Comparison of ENCODE assay signal across 32 mouse cellular contexts in the genomic region with DNA sequence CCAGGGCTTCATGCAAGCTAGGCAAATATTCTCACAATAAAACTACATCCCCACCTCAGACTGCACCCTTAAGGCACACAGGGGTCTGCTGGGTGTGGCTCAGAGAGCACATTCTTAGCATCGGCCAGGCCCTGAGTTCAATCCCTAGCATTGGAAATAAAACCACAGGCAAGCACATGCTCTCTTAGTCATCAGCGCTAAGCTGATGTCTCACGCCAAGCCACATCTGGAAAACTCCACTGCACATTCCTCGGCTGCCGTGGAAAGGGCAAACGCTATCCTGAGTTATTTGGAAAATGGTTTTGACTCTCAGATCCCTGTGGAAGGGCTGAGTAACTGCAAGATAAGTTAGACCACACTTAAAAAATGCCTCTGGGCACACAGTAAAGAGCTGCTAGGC. TPM values are rescaled to one million over a fixed set of nuclear protein-coding genes. Genes with fewer than 3 reads are reported as not detected.
DNase-seq lines count a peak whose midpoint lies in the region; ATAC-seq and TF ChIP-seq lines count a peak whose summit lies in the region.
"Had no signal": no experiment of that assay in that cellular context is flagged by ENCODE, and none has a peak within 500 bp of the region (broad histone marks: within the 10 kb centered on the region; RNA-seq: fewer than 3 reads in every experiment).

No protein-coding gene starts in this region.

- no peak for ATAC-seq in embryonic facial prominence, embryonic 11.5 days (replicated peaks; ENCODE audit: insufficient number of reproducible peaks, low FRiP score, low TSS enrichment, low read depth)
- peak; percentile 69; the same call in 1 of the 2 replicates for ATAC-seq in embryonic facial prominence, embryonic 15.5 days (ENCODE audit: insufficient number of reproducible peaks, low FRiP score, low TSS enrichment, low read depth)
- ATAC-seq in erythroblast, adult 5-6 weeks (replicated peaks; ENCODE audit: low FRiP score, poor library complexity, severe bottlenecking) = no peak
- ATAC-seq: inflammation-experienced regulatory T-cells, adult 6 months; midbrain, embryonic 15.5 days had no signal

- H3K27ac ChIP-seq in embryonic facial prominence, embryonic 11.5 days (replicated peaks; ENCODE audit: low read depth, low read length) = no peak overlapping the region
- H3K27ac ChIP-seq in embryonic facial prominence, embryonic 10.5 days (replicated peaks) = no peak overlapping the region
- no peak overlapping the region for H3K27ac ChIP-seq in embryonic facial prominence, embryonic 15.5 days (replicated peaks)
- H3K27ac ChIP-seq: heart, embryonic 13.5 days; hindbrain, embryonic 13.5 days; liver, embryonic 14.5 days; midbrain, embryonic 15.5 days; stomach, embryonic 15.5 days had no signal

- no peak for TF ChIP-seq POLR2A in myocyte (IDR thresholded peaks at IDR 0.05; ENCODE audit: insufficient read length, low read depth)

- WGBS in embryonic facial prominence, embryonic 11.5 days = 59% methylated on average over 6 of the region's 6 CpGs
- WGBS in embryonic facial prominence, embryonic 10.5 days = 66% methylated on average over 6 of the region's 6 CpGs
- whole genome bisulfite sequencing in embryonic facial prominence, embryonic 15.5 days = 17% methylated on average over 6 of the region's 6 CpGs

- H3K36me3 ChIP-seq in embryonic facial prominence, embryonic 11.5 days (replicated peaks; ENCODE audit: control insufficient read depth, insufficient read depth, low read depth, low read length) = no peaks in the 10 kb centered on the region
- no peaks in the 10 kb centered on the region for H3K36me3 ChIP-seq in embryonic facial prominence, embryonic 10.5 days (replicated peaks)
- H3K36me3 ChIP-seq in C2C12 (ENCODE audit: control insufficient read depth, insufficient read depth) (no peaks in the 10 kb centered on the region), myocyte (ENCODE audit: control insufficient read depth, insufficient read depth) (no peaks in the 10 kb centered on the region)
- H3K36me3 ChIP-seq in embryonic facial prominence, embryonic 15.5 days = no peaks in the 10 kb centered on the region
- H3K36me3 ChIP-seq: heart, embryonic 13.5 days; hindbrain, embryonic 13.5 days; midbrain, embryonic 15.5 days; stomach, embryonic 15.5 days had no signal

- H3K79me3 ChIP-seq in C2C12 (ENCODE audit: low read depth) = no peaks in the 10 kb centered on the region

- no peak overlapping the region for H3K9ac ChIP-seq in embryonic facial prominence, embryonic 11.5 days (replicated peaks; ENCODE audit: low read length)
- H3K9ac ChIP-seq in embryonic facial prominence, embryonic 15.5 days = no peak overlapping the region
- H3K9ac ChIP-seq: heart, embryonic 13.5 days; hindbrain, embryonic 13.5 days; liver, embryonic 14.5 days; midbrain, embryonic 15.5 days; stomach, embryonic 15.5 days had no signal

- no peaks in the 10 kb centered on the region for H3K27me3 ChIP-seq in embryonic facial prominence, embryonic 11.5 days (ENCODE audit: control insufficient read depth, insufficient read depth, low read length)
- peaks cover 4% of the 10 kb centered on the region; the same call in 1 of the 2 replicates for H3K27me3 ChIP-seq in embryonic facial prominence, embryonic 10.5 days (replicated peaks; ENCODE audit: low read depth, poor library complexity, severe bottlenecking)
- H3K27me3 ChIP-seq in C2C12 (ENCODE audit: control insufficient read depth, insufficient read depth, insufficient read length) (no peaks in the 10 kb centered on the region), myocyte (ENCODE audit: control insufficient read depth, insufficient read depth, insufficient read length) (no peaks in the 10 kb centered on the region)
- H3K27me3 ChIP-seq in embryonic facial prominence, embryonic 15.5 days = no peaks in the 10 kb centered on the region
- H3K27me3 ChIP-seq: hindbrain, embryonic 13.5 days; midbrain, embryonic 15.5 days; stomach, embryonic 15.5 days had no signal

- peak; percentile 51 for DNase-seq in embryonic facial prominence, embryonic 11.5 days (ENCODE audit: low spot score)
- DNase-seq in embryonic facial prominence, embryonic 10.5 days (ENCODE audit: low spot score) = no peak
- DNase-seq in thymus, postnatal 36 days = no peak
- DNase-seq in cerebellum, postnatal 4 days (ENCODE audit: low spot score in 2 of 2) = no peak
- DNase-seq: adrenal gland, postnatal 25 days; cerebellum, adult 11 months; cerebellum, postnatal 25 days; gastrocnemius, postnatal 14 days; heart, adult 18-20 months; kidney, adult 2 months; kidney, postnatal 25 days; left cerebral cortex, postnatal 4 days; right cerebral cortex, postnatal 25 days had no signal

- H3K9me3 ChIP-seq in embryonic facial prominence, embryonic 11.5 days (replicated peaks; ENCODE audit: control insufficient read depth, low read length) = no peaks in the 10 kb centered on the region
- no peaks in the 10 kb centered on the region for H3K9me3 ChIP-seq in embryonic facial prominence, embryonic 10.5 days
- no peaks in the 10 kb centered on the region for H3K9me3 ChIP-seq in embryonic facial prominence, embryonic 15.5 days (replicated peaks)
- H3K9me3 ChIP-seq: heart, embryonic 13.5 days; hindbrain, embryonic 13.5 days; midbrain, embryonic 15.5 days; stomach, embryonic 15.5 days had no signal

- no peak overlapping the region for H3ac ChIP-seq in C2C12 (ENCODE audit: control insufficient read depth, insufficient read length, low read depth)
- H3ac ChIP-seq in myocyte (ENCODE audit: control insufficient read depth, insufficient read length) = no peak overlapping the region

- no peak overlapping the region for H3K4me2 ChIP-seq in embryonic facial prominence, embryonic 11.5 days (ENCODE audit: low read depth, low read length)
- no peak overlapping the region for H3K4me2 ChIP-seq in embryonic facial prominence, embryonic 15.5 days (replicated peaks)
- H3K4me2 ChIP-seq in myocyte (ENCODE audit: low read depth) = peak overlapping the region; percentile 61
- H3K4me2 ChIP-seq: heart, embryonic 13.5 days; hindbrain, embryonic 13.5 days; midbrain, embryonic 15.5 days; stomach, embryonic 15.5 days had no signal

- H3K4me1 ChIP-seq in embryonic facial prominence, embryonic 11.5 days (ENCODE audit: control insufficient read depth, insufficient read depth, low read length) = no peaks in the 10 kb centered on the region
- H3K4me1 ChIP-seq in embryonic facial prominence, embryonic 10.5 days = peaks cover 25% of the 10 kb centered on the region
- H3K4me1 ChIP-seq in embryonic facial prominence, embryonic 15.5 days = peaks cover 12% of the 10 kb centered on the region
- H3K4me1 ChIP-seq: heart, embryonic 13.5 days; hindbrain, embryonic 13.5 days; megakaryocyte, embryonic 14.5 days; midbrain, embryonic 15.5 days; stomach, embryonic 15.5 days had no signal

- H3K4me3 ChIP-seq in embryonic facial prominence, embryonic 11.5 days (ENCODE audit: low read depth, low read length) = no peak overlapping the region
- H3K4me3 ChIP-seq in embryonic facial prominence, embryonic 10.5 days = no peak overlapping the region
- H3K4me3 ChIP-seq in C2C12 (ENCODE audit: insufficient read depth, poor library complexity, severe bottlenecking) (no peak overlapping the region), myocyte (no peak overlapping the region)
- no peak overlapping the region for H3K4me3 ChIP-seq in embryonic facial prominence, embryonic 15.5 days (replicated peaks)
- H3K4me3 ChIP-seq: heart, embryonic 13.5 days; hindbrain, embryonic 13.5 days; megakaryocyte, embryonic 14.5 days; midbrain, embryonic 15.5 days; stomach, embryonic 15.5 days had no signal

- H3K79me2 ChIP-seq in C2C12 (ENCODE audit: control insufficient read depth, insufficient read depth) = no peaks in the 10 kb centered on the region
- no peaks in the 10 kb centered on the region for H3K79me2 ChIP-seq in myocyte (ENCODE audit: control insufficient read depth, insufficient read depth)

- TF ChIP-seq CTCF in C2C12 (IDR thresholded peaks at IDR 0.05; ENCODE audit: control insufficient read depth, insufficient read depth, insufficient read length) = no peak

RNA-seq across cellular contexts. Expression of a gene that starts 25.1 kb away (rescaled TPM):
- polyA plus RNA-seq in embryonic facial prominence, embryonic 11.5 days (2014; fragmentation: Nextera tagmentation; extraction: Ambion mirVana) = not detected in 2 replicates
- not detected in 2 replicates for polyA plus RNA-seq in embryonic facial prominence, embryonic 10.5 days (2016; fragmentation: Nextera tagmentation; extraction: Ambion mirVana)
- 0.18 TPM for polyA plus RNA-seq in C2C12 (2012; fragmentation: generic; extraction: Trizol)
- not detected in 2 replicates for polyA plus RNA-seq in embryonic facial prominence, embryonic 15.5 days (2015; fragmentation: Nextera tagmentation; extraction: Ambion mirVana)
- polyA plus RNA-seq in myocyte (2012; fragmentation: generic; extraction: Trizol) = 0.02 TPM
- total RNA-seq in erythroblast, adult 5-6 weeks (2015; ENCODE audit: low replicate concordance) = not detected in 2 replicates
- total RNA-seq in erythroblast, adult 5-6 weeks (2017; ENCODE audit: low replicate concordance) = not detected in 2 replicates
- total RNA-seq: CH12.LX; gastrocnemius, postnatal 14 days; heart, adult 18-20 months; heart, postnatal 25 days; left cerebral cortex, adult 18-20 months; left cerebral cortex, postnatal 4 days; MEL; neutrophil, adult 5-6 weeks had no signal
- polyA plus RNA-seq: heart, embryonic 13.5 days; hindbrain, embryonic 13.5 days; inflammation-experienced regulatory T-cells, adult 6 months; liver, embryonic 14.5 days; lung, embryonic 16.5 days; midbrain, embryonic 15.5 days; stomach, embryonic 15.5 days; thymus, postnatal 0 days had no signal

RNA-seq across cellular contexts. Expression of a gene that starts 25.8 kb away (rescaled TPM):
- 0.24 and 0.66 TPM in 2 replicates for polyA plus RNA-seq in embryonic facial prominence, embryonic 11.5 days (2014; fragmentation: Nextera tagmentation; extraction: Ambion mirVana)
- 0.45 and 0.74 TPM in 2 replicates for polyA plus RNA-seq in embryonic facial prominence, embryonic 10.5 days (2016; fragmentation: Nextera tagmentation; extraction: Ambion mirVana)
- polyA plus RNA-seq in C2C12 (2012; fragmentation: generic; extraction: Trizol) = 0.68 TPM
- 3.3 and 7.3 TPM in 2 replicates for polyA plus RNA-seq in embryonic facial prominence, embryonic 15.5 days (2015; fragmentation: Nextera tagmentation; extraction: Ambion mirVana)
- 0.40 TPM for polyA plus RNA-seq in myocyte (2012; fragmentation: generic; extraction: Trizol)
- not detected in 2 replicates for total RNA-seq in erythroblast, adult 5-6 weeks (2015; ENCODE audit: low replicate concordance)
- total RNA-seq in erythroblast, adult 5-6 weeks (2017; ENCODE audit: low replicate concordance) = 0.09 and 0.14 TPM in 2 replicates
- total RNA-seq: neutrophil, adult 5-6 weeks had no signal
- polyA plus RNA-seq: liver, embryonic 14.5 days had no signal

RNA-seq across cellular contexts. Expression of a gene that starts 36.8 kb away (rescaled TPM):
- not detected in 2 replicates for polyA plus RNA-seq in embryonic facial prominence, embryonic 11.5 days (2014; fragmentation: Nextera tagmentation; extraction: Ambion mirVana)
- 0.10 TPM in 1 of 2 replicates, not detected in the other for polyA plus RNA-seq in embryonic facial prominence, embryonic 10.5 days (2016; fragmentation: Nextera tagmentation; extraction: Ambion mirVana)
- polyA plus RNA-seq in C2C12 (2012; fragmentation: generic; extraction: Trizol) (395 TPM), myocyte (2012; fragmentation: generic; extraction: Trizol) (109 TPM)
- polyA plus RNA-seq in embryonic facial prominence, embryonic 15.5 days (2015; fragmentation: Nextera tagmentation; extraction: Ambion mirVana) = 3.5 and 6.0 TPM in 2 replicates
- total RNA-seq in erythroblast, adult 5-6 weeks (2015; ENCODE audit: low replicate concordance) = not detected in 2 replicates
- total RNA-seq in erythroblast, adult 5-6 weeks (2017; ENCODE audit: low replicate concordance) = not detected in 2 replicates
- total RNA-seq: CH12.LX; gastrocnemius, postnatal 14 days; layer of hippocampus, adult 8-10 months; MEL; neutrophil, adult 5-6 weeks had no signal
- polyA plus RNA-seq: inflammation-experienced regulatory T-cells, adult 6 months had no signal

RNA-seq across cellular contexts. Expression of a gene that starts 47.4 kb away (rescaled TPM):
- 0.26 TPM in 1 of 2 replicates, not detected in the other for polyA plus RNA-seq in embryonic facial prominence, embryonic 11.5 days (2014; fragmentation: Nextera tagmentation; extraction: Ambion mirVana)
- 0.10 TPM in 1 of 2 replicates, not detected in the other for polyA plus RNA-seq in embryonic facial prominence, embryonic 10.5 days (2016; fragmentation: Nextera tagmentation; extraction: Ambion mirVana)
- not detected for polyA plus RNA-seq in C2C12 (2012; fragmentation: generic; extraction: Trizol)
- polyA plus RNA-seq in embryonic facial prominence, embryonic 15.5 days (2015; fragmentation: Nextera tagmentation; extraction: Ambion mirVana) = not detected in 2 replicates
- polyA plus RNA-seq in myocyte (2012; fragmentation: generic; extraction: Trizol) = not detected
- total RNA-seq in erythroblast, adult 5-6 weeks (2015; ENCODE audit: low replicate concordance) = not detected in 2 replicates
- not detected in 2 replicates for total RNA-seq in erythroblast, adult 5-6 weeks (2017; ENCODE audit: low replicate concordance)
- total RNA-seq: adrenal gland, postnatal 25 days; CH12.LX; gastrocnemius, postnatal 14 days; heart, postnatal 25 days; left cerebral cortex, postnatal 4 days; MEL; neutrophil, adult 5-6 weeks had no signal
- polyA plus RNA-seq: heart, embryonic 13.5 days; inflammation-experienced regulatory T-cells, adult 6 months; liver, embryonic 14.5 days; lung, embryonic 16.5 days; stomach, embryonic 15.5 days; thymus, postnatal 0 days had no signal

Comparison
In these comparisons a context has a peak if more than half of its experiments do, and no peak if none do; other contexts are left out.
1. RNA of a gene that starts 36.8 kb away (polyA plus RNA-seq): 395 TPM in C2C12 (single experiment) and 109 TPM in myocyte (single experiment); 3.5 to 6.0 TPM in embryonic facial prominence, embryonic 15.5 days, 0.10 TPM in embryonic facial prominence, embryonic 10.5 days and not detected in embryonic facial prominence, embryonic 11.5 days; every median in the first group is over 10 times any median in the second.